In genomic region chr3:144171749-144172148, GRCm38 (mm10) we compare ENCODE assay signal across 15 mouse cellular contexts.
"Had no signal": no experiment of that assay in that cellular context is flagged by ENCODE, and none has a peak within 500 bp of the region (broad histone marks: within the 10 kb centered on the region; RNA-seq: fewer than 3 reads in every experiment).

No protein-coding gene starts in this region.

- H3K4me1 ChIP-seq: limb, embryonic 15.5 days; liver, embryonic 12.5 days; midbrain, embryonic 13.5 days had no signal

- H3K4me2 ChIP-seq: limb, embryonic 15.5 days; liver, embryonic 12.5 days; lung, embryonic 14.5 days; midbrain, embryonic 13.5 days; neural tube, embryonic 15.5 days had no signal

- DNase-seq: kidney, postnatal 25 days; lung, embryonic 14.5 days; lung, postnatal 10 days; lung, postnatal 4 days; right cerebral cortex, adult 18-20 months; right cerebral cortex, postnatal 25 days; thymus, adult 2 months; thymus, postnatal 25 days had no signal

- H3K27ac ChIP-seq: left cerebral cortex, adult 2 months; limb, embryonic 15.5 days; liver, embryonic 12.5 days; midbrain, embryonic 13.5 days; neural tube, embryonic 15.5 days; stomach, postnatal 0 days had no signal

- H3K36me3 ChIP-seq: limb, embryonic 15.5 days; liver, embryonic 12.5 days; midbrain, embryonic 13.5 days; neural tube, embryonic 15.5 days had no signal

- H3K4me3 ChIP-seq: left cerebral cortex, adult 2 months; limb, embryonic 15.5 days; liver, embryonic 12.5 days; midbrain, embryonic 13.5 days; myocyte; neural tube, embryonic 15.5 days had no signal

- H3K9ac ChIP-seq: limb, embryonic 15.5 days; liver, embryonic 12.5 days; lung, embryonic 14.5 days; midbrain, embryonic 13.5 days; neural tube, embryonic 15.5 days had no signal

- H3K27me3 ChIP-seq: limb, embryonic 15.5 days; liver, embryonic 12.5 days; midbrain, embryonic 13.5 days; neural tube, embryonic 15.5 days had no signal

- ATAC-seq: liver, embryonic 12.5 days; midbrain, embryonic 13.5 days had no signal

- H3K9me3 ChIP-seq: limb, embryonic 15.5 days; liver, embryonic 12.5 days; midbrain, embryonic 13.5 days; neural tube, embryonic 15.5 days had no signal
